Mouse (Mus musculus) cerebellum, postnatal 14 days (tissue): ENCODE measurements around the gene Ttll11.
A peak's percentile ranks its signal among the peaks of the same experiment; 100 is the strongest.

ENCODE experiments used
- DNase-seq, 2 experiments: peaks; one replicate each; pipeline ENCODE4 v3.0.0; 2021; ENCODE audit warnings: mixed read lengths in 2 of 2

The Ttll11 gene

DNA sequence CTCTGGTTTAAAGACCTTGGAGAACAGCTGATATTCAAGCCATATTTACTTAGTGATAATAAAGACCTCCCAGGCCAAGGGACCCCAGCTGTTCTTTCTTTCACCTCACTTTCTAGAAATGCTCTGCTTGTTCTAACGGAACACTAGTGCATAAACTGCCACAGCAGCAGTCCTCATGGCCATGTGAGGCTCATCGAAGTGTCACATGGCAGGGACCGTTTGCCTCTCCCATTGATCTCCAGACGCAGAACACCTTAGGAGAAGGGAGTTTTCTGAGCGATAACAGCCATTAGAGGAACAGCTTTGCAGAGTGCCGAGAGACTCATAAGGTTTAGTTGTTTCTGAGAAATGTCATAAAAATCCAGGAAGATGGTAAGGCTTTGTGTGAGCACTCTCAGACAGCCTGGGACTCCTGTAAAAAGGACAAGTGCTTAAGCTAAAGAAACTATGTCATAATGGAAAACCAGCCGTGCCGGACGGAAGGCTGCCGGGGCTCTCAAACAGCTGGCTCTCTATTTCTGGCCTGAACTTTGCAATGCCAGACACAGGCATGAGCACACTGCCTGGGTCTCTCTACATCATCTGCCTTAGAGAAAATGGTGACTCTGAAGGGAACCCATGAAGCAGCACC lies 13.7 kb downstream of the Ttll11 start:
- DNase-seq = no peak

DNA sequence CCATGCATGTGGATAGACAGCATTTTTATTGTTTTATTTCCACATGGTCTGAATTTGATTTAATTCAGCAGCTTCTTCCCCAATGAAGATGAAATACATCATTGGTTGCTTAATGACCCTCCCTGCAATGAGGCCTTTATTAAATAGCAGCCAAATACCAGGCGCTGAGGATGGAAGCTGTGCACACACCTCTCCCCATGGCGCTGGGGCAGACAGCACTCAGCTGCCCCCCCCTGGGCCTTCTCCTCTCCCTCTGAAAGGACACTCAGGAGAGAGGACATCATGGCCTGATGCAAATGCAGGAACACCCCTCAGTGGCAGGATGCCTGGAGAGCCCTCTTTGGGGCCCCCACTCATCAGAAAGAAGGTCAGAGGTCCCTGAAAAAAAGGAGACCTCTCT lies 16.4 kb downstream of the Ttll11 start:
- no peak for DNase-seq

DNA sequence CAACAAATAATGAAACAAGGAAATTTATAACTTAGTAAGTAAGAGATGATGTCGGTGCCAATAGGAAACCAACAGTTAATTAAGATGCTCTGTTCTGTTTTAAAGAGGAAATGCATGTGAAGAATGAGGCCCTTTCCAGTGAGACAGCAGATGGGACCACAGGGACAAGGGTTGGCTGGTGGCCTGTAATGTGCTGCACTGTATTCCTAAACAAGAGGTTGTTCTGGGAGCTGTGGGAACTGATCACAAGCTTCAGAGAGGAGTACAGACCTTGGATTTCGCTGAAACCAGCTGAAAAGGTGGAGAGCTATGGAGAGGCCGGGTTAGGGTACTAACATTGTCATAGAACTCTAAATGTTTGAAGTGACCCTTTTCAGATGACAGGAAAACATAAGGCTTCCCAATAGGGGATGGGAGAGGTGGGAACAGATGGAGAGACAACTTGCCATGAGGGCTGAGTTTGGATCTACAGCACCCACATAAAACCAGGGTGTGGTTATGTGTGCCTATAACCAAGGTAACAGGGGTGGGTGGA lies 18.1 kb downstream of the Ttll11 start:
- DNase-seq = peak; percentile 23 to 47

DNA sequence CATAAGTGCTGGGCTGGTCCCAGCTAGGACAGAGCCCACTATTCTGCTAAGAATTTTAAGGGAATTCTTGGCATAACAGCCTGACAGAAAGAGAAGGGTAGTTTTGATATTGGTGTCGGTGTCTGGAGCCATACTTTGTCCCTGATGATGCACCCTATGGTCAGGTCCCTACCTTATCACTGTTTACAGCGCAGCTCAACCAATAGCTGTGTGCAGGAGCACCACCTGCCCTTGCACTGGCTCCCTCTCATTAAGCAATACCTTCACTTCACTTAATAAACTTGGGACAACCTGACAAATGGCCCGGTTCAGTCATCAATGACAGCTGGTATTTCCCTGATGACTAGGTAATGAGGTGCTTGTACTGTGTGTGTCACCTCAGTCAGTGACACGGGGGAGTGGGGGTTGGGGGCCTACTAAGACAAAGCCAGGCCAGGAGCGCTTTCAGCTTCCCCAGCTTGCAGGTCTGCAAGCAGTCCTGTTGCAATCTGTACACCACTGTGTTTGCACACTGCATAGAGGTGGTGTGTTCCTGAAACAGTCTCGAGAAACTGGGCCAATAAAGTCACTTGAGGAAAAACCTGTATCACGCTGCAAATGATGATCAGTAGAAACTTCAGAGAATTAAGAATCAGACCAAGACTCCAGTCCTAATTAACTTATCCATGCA lies 22.1 kb downstream of the Ttll11 start:
- no peak for DNase-seq

DNA sequence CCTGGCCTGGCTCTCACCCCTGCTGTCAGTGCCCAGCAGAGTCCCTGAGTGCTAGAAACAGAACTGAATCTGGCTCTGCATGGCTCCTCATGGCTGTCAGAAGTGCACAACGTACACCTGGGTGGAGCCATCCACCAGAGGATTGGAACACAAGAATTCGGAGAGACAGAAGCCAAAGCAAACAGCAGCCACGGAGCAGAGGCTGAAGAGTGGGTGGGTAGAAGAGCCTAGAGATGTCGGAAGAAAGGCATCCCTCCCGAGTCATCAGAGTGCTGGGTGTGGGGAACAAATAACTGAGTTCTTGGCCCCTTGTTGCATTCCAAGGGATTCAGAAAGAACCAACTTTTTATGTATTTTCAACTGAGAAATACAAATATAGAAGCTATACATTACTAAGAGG lies 24.5 kb downstream of the Ttll11 start:
- DNase-seq = no peak

DNA sequence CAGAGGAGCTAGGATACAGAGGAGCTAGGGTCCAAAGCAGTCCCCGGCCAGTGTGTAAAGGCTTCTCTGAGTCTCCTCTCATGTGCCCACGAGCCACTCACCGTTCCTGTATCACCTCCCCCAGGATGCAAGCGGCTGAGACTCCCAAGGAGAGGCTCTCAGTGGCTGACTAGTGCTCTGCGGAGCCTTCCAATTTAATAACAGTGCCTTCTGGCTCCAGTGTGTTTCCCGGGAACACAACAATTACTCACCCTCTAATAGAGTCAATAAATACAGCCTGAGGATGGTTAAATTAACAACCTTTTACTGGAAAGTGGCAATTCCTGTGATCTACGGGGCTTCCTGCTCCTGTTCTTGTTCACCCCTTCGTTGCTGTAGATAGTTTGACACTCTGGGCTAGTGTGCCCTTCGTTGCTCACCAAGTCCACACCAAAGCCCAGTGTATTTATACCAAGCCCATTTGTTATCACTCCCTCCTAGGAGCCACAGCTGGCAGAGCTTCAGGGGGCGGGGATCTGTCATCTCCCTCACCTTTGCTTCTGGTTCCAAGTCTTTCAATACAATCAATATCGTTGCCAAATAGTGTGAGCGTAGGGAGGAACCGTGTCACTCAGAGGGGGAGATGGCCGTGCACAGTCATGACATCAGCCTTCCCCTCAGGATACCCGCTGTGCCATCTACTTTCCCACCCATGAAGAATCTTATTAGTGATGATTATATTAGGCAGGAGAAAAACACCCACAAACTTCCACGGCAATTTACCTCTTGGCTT lies 27.3 kb downstream of the Ttll11 start:
- no peak for DNase-seq

DNA sequence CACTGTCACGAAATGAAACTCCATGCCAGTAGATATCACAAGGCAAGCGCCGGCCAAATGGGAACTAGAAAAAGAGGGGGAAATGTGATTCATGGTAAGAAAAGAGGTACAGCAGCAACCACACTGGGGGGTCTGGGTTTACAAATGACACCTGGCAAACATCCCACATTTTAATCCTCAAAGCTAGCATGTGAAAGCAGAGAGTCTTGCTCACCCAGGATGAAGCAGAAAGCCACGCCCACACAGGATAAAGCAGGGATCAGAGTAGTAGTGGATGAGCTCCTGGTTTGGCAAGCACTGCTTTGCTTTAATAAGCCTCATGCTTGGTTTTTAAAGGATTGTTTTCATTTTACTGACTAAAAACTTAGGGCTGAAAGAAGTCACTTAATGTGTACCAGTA lies 34.8 kb downstream of the Ttll11 start:
- no peak for DNase-seq

DNA sequence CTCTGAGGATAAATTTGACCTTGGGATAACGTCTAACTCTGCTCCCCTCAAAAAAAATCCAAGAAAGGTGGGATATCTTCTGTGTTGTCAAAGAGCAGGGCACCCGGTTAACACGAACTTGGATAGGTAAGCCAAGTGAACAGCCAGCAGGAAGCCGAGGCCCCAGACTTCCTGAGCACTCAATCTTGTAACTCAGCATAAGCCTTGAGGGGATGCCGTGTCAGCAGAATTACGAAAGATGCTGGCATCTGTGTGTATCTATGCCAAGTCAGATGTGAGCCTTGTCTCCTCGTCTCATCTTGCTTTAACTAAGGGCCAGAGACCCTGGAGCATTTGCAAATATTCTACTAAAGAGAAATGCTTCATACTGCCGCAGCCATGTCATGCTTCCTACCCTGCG lies 36.8 kb downstream of the Ttll11 start:
- no peak for DNase-seq

DNA sequence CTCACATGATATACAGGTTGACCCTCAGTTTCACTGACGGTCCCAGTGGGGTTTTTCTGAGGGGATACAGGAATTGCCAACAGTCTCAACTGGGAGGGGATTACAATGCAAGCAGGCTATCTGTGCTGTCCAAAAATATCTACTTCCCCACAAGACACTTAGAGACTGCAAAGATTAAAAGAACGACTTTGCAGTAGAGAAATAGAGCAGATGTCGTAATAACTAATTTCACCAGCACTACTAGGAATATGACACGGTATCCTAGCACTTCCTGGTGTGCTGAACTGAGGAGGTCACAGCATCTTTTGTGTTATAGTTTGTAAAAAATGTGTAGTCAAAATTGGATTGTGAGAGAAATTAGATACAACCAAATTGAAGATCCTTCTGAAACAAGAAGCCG lies 44.7 kb downstream of the Ttll11 start:
- no peak for DNase-seq

DNA sequence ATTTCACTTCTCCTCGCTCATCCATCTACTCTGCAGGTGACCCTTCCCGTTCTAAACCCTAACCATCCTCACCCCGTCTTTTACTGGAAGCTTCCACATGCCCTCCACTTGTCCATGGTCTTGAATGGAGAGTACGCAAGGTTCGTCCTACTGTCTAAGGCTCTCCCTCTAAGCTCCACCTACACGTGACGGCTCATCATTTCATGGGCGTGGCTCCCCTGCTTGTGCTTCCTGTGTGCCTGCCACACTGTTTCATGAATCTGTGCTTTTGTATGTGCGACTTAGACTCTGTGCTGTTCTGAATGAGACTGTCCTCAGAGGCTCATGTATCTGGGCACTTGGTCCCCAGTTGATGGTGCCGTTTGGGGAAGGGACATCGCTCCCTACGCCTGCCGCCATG lies 46.6 kb downstream of the Ttll11 start:
- DNase-seq = no peak

DNA sequence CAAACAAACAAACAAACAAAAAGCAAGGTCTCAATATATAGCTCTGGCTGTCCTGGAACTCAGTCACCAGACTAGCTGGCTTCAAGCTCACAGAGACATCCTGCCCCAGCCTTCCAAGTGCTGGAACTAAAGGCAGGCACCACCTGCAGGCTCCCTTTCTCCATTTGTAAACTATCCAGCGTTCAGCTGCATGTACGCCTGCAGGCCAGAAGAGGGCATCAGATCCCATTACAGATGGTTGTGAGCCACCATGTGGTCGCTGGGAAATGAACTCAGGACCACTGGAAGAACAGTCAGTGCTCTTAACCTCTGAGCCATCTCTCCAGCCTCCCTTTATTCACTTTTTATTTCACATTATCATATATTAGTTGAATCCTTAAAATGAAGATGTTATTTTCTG lies 48.1 kb downstream of the Ttll11 start:
- DNase-seq = no peak

DNA sequence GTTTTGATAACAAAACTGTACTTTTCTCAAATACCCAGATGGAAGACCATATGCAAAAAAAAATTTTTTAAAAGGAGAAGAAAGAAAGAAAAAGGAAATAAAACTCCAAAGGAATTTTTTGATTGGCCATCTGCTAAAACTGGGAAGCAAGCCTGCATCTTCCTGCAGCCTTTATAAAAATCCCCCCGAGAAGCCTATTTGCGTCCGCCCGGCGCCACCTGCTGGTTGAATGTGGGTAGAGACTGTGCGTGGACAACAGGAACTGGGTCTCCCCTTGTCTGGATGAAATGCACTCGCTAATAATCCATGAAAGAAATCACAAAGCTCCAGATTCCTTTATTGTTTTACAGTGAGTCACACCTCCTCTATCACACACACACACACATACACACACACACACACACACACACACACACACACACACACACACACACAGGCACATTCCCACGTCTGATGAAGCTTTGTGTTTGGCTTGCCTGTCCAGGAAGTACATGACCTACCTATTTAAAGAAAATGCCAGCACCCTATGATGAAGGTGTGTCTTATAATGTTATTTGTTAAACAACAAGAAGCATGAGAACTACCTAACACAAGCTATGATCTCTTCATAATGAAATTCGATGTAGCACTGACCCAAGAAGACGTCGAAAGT lies 49.1 kb downstream of the Ttll11 start:
- peak; percentile 94 to 97 for DNase-seq

DNA sequence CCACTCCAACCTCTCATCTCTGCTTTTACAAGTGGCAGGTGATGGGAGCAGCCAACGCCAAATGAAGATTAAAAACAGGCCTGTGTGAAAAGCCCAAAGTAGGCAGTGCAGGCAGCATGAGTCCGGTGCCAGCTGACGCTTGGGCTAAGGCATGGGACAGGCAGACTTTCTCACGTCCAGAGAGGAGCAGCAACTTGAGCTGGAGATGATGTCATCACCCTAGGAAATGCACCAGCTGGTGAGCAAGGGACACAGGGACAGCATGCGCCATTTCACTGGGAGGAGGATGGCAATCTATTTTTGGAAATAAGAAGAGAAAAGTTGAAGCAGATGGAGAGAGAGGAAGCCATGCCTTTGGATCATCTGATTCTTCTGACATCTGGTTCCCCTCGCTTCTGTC lies 51.6 kb downstream of the Ttll11 start:
- DNase-seq = peak; percentile 32 to 34

DNA sequence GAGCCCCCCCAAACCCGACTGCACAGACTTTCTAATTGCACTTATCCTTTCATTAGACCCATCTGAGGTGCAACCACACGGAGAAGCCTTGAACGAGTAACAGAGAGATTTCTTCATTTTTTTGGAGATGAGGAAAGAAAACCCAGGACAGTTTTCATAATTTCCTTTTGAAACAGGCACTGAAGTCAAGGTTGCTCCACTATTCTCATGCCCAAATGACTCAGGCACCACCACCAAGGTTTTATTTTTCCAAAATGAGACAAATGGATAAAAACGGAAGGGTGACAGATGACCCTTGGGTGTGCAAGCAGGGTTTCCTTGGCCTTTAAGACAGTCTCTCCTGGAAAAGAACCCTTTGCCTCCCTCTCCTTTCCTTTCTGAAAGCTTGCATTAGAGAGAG lies 54.8 kb downstream of the Ttll11 start:
- DNase-seq = no peak

DNA sequence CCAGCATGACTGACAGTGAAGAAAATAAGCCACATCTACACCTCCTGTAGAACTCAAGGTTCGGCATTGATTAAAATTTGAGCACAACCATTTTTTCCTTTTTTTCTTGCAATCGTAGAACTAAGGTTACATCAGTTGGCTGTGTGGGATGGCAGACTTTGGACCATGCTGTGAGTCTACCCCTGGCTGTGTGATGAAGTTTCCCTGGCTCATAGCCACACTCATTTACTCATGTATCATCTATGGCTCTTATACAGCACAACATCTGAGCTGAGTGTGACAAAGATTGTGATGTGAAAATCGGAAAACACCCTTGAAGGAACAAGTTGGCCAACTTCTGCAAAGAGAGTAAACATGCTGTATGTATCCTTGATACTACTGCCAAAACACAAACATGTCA lies 56.8 kb downstream of the Ttll11 start:
- no peak for DNase-seq

DNA sequence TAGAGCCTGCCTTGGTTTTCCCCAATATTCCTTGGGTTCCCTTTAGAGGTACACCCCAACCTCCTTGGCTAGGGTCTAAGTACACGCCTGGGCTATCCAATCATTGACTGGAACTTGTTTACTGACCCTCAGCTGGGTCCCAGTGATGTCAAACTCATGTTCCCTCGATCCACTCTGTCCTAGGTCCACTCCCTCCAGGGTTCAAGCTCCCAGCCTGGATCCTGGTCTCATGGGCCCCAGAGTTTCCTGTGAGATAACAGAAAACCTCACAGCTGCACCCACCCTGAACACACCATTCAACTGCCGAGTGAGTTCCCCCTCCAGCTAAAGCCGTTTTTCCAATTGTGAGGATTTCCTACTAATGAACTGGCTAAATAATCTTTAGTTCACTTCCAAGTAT lies 67.6 kb downstream of the Ttll11 start:
- no peak for DNase-seq

DNA sequence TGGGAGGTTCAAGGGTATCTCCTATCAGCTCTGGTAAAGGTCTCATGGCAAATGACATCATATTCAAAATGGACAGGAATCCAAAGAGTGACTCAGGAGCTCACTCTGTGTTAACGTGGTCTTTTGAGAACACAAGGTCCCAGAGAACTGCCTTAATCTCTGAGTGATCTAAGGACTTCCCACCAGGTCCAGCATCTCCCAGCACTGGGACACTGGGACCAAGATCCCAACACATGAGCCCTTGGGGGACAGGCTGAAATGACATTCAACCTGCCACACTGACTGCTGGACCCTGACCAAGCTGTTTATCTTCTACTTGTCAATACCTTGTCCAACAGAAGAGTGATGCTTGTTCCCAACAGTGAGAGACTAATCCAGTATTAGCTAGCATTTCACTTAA lies 68.0 kb downstream of the Ttll11 start:
- DNase-seq = no peak

DNA sequence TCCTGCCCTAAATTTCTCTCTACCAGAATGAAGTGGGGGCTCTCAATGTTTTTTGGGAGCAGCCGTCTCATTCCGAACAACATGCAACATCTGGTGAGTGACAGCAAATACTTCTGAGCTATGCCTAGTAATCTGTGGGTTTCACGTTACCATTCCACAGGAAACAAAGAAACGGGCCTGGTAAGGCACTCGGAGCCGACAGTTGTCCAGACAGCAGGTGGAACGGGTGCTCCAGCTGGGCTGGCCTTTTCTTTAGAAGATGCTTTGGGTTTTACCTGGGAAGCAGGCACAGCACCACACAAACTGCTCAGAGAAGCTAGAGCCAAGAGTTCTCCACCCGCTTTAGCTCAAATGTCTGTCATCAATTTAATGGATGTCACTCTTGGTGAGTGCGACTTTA lies 69.0 kb downstream of the Ttll11 start:
- DNase-seq = peak in 1 of 2 experiments; percentile 38

DNA sequence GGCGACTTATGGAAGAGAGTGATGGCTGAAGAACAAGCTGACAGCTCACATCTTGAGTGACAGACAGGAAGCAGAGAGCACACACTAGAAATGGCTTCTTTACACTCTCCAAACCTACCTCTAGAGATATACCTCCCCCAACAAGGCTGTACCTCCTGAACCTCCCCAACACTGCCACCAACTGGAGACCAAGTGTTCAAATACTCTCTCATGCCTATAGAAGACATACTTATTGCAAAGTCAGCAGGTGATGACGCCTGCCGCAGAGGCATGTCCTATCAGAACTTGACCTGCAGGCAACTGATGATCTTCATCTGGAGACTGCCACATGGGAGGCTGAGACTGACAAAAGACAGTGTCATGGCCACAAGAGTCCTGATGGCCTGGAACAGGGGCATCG lies 70.4 kb downstream of the Ttll11 start:
- DNase-seq = no peak

DNA sequence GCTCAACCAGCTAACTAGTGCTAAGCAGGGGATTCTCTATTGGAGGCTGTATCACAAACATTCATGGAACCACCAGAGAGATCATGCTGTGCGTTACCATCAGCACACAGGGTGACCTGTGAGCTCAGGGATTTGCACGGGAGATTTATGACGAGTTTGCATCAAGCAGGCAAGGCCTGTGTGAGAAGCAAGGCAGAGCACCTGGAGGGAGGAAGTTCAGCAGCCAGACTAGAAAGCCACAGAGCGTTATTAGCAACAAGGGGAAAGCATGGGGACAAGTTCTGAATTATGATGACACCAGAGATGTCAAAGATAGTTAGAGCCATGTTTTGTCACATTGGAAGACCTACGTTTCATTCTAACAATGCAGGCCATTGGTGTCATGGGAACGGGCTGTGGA lies 72.1 kb downstream of the Ttll11 start:
- DNase-seq = no peak

DNA sequence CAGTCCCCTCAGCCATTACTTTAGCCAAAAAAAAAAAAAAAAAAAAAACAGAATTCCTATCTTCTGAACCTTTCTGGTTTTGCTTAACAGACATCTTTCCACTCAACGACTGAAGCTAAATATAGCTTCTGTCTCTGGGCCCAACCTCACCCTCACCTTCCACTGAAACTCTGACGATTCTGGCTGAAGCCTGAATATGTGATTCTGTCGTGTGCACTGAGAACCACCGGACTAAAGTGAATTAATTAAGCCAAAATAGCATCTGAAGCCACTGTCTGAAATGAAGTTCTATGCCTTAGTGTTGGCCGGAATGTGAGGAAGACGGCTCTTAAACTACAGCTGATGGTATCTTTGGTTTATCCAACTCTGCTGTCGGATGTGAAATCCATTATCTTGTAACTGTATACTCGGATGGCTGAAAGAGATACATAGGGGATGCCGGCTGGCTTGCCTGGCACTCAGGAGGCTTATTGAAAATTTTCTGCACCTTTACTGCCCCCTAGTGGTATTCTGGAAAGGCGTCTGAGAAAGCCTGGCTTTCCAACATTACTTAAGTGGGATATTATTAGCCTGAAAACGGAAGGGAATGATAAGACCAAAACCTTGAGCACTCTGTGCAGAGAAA lies 73.4 kb downstream of the Ttll11 start:
- DNase-seq = peak; percentile 83 to 86

DNA sequence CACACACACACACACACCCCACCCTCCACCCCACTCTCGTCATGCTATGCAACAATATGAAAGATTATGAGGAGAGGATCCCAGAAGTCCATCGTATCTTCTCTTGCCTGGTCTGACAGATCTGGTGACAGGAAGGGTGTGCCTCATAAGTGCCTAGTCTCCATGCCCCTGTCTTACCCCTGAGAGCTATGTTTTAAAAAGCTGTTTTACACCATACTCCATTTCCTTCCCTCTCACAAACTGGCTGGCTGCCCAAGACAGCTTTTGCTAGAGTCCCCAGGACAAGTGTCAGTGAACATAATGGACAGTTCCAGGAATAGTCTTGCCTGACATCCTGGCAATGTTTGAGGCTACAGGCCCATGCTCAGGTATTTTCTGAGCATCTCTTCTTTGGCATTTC lies 78.9 kb downstream of the Ttll11 start:
- peak in 1 of 2 experiments; percentile 36 for DNase-seq

DNA sequence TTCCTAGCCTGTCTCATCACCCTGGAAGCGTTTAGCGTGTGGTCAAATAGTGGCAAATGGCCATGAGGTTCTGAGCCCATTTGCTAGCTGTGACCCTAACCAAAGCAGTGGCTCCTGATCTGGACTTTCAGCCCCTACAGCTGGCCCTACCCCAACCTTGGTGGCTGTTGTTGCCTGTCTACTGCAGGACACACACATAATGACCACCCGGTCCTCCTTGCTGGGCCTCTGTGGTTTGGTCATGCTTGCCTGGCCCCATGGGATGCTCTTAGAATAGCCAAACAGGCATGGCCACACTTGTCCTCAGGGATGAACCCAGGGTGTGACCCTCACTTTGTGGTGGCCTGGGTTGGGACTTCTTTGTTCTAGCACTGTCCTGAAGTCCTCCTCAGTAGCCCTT lies 80.0 kb downstream of the Ttll11 start:
- no peak for DNase-seq
